Mouse (Mus musculus) E14TG2a.4 (cell line): ENCODE data around the gene Rftn2.

Experiments
- CTCF ChIP-seq: conservative IDR thresholded peaks from 2 replicates; pipeline ENCODE4 v1.5.1; 2014; ENCODE audit warnings: low read length
- NANOG ChIP-seq: IDR thresholded peaks from 2 replicates; pipeline ENCODE4 v1.6.1; 2014; ENCODE audit warnings: borderline replicate concordance, low read length, mixed read lengths
- POU5F1 ChIP-seq: IDR thresholded peaks from 2 replicates; pipeline ENCODE4 v1.6.1; 2014; ENCODE audit warnings: low read length, borderline replicate concordance

DNA sequence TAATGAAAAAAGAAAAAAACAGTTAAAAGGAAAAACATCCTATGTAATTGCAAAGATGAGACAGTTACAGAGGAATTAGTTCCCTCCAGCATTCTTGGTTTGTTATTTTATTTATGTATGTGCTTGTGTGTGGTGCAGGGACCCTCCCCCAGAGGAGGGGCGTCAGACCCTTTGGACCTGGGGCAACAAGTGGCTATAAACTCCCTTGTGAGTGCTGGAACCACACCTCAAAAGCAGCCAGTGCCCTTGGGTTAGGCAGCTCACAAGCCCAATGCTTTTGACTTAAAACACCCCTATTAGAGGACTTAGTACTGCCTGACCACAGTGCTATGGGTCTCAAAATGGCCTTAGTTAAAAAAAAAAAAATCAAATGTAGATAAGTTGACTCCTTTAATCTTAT is 794 bp upstream of the Rftn2 start:
- TF ChIP-seq CTCF (no peak), POU5F1 (no peak), NANOG (no peak)
